Mouse (Mus musculus) limb, embryonic 14.5 days (tissue): ENCODE data around the gene Il17rc. TPM values are rescaled to one million over a fixed set of nuclear protein-coding genes. Genes with fewer than 3 reads are reported as not detected.

Experiments used
- ATAC-seq: fragments of 200-750 bp; cut with Nextera tagmentation; 2 replicates; pipeline ENCODE4 v1.8.0; 2017; ENCODE audit warnings: low read depth, moderate number of reproducible peaks, moderate TSS enrichment; ENCODE audit not compliant: low FRiP score
- DNase-seq: peaks from one replicate; pipeline ENCODE4 v3.0.0-alpha.2; 2015; ENCODE audit warnings: low spot score
- H3K27ac ChIP-seq: fragments of 300-500 bp; sonication (generic); replicated peaks from 2 replicates; pipeline ENCODE4 v1.5.1; 2014; ENCODE audit warnings: low read depth, mild to moderate bottlenecking, low read length, moderate library complexity, mixed read lengths
- H3K27me3 ChIP-seq: fragments of 300-500 bp; sonication (generic); 2 replicates; pipeline ENCODE4 v1.6.1; 2014; ENCODE audit warnings: low read length, mixed read lengths; ENCODE audit not compliant: control insufficient read depth, insufficient read depth
- H3K36me3 ChIP-seq: fragments of 300-500 bp; sonication (generic); 2 replicates; pipeline ENCODE4 v1.6.1; 2014; ENCODE audit warnings: mild to moderate bottlenecking, low read length, moderate library complexity, mixed read lengths; ENCODE audit not compliant: control insufficient read depth, insufficient read depth
- H3K4me1 ChIP-seq: fragments of 300-500 bp; sonication (generic); 2 replicates; pipeline ENCODE4 v1.6.1; 2014; ENCODE audit warnings: antibody characterized with exemption, low read length, mixed read lengths; ENCODE audit not compliant: control insufficient read depth, insufficient read depth
- H3K4me2 ChIP-seq: fragments of 300-500 bp; sonication (generic); replicated peaks from 2 replicates; pipeline ENCODE4 v1.6.1; 2014; ENCODE audit warnings: low read depth, mild to moderate bottlenecking, low read length, moderate library complexity; ENCODE audit not compliant: severe bottlenecking
- H3K4me3 ChIP-seq: fragments of 300-500 bp; sonication (generic); replicated peaks from 2 replicates; pipeline ENCODE4 v1.5.1; 2014; ENCODE audit warnings: low read length
- H3K9ac ChIP-seq: fragments of 300-500 bp; sonication (generic); 2 replicates; pipeline ENCODE4 v1.6.1; 2014; ENCODE audit warnings: mild to moderate bottlenecking, low read depth, low read length, moderate library complexity; ENCODE audit not compliant: severe bottlenecking
- H3K9me3 ChIP-seq: fragments of 300-500 bp; sonication (generic); 2 replicates; pipeline ENCODE4 v1.6.1; 2016; ENCODE audit warnings: low read length; ENCODE audit not compliant: control insufficient read depth
- POLR2A ChIP-seq: fragments of 200-500 bp; IDR thresholded peaks from 2 replicates; pipeline ENCODE4 v1.8.0; 2012; ENCODE audit warnings: inconsistent platforms, mild to moderate bottlenecking, moderate library complexity, borderline replicate concordance; ENCODE audit not compliant: insufficient read depth, insufficient read length; ENCODE audit errors: extremely low read depth
- WGBS: fragments of 180-500 bp; shearing (Covaris S2); extraction: QIAGEN DNeasy Blood & Tissue Kit; methylation state at CpG from one replicate; pipeline ENCODE4 v1.1.7; 2014; 5-methylcytosine and 5-hydroxymethylcytosine counted together
- polyA plus RNA-seq, 2 experiments: library from polyadenylated mRNA; depleted of rRNA in 1 of 2; stranded (reverse) in 1 of 2; unstranded in 1 of 2; fragments of >200 nt; fragmentation: Nextera tagmentation in 1 of 2; extraction: Ambion mirVana in 1 of 2; gene quantifications; 2 replicates each; pipeline versions ENCODE4 v1.2.1 to v1.2.3; 2012 to 2014

The Il17rc gene
- polyA plus RNA-seq, 2 experiments, result 21.5 to 28.2 TPM

DNA sequence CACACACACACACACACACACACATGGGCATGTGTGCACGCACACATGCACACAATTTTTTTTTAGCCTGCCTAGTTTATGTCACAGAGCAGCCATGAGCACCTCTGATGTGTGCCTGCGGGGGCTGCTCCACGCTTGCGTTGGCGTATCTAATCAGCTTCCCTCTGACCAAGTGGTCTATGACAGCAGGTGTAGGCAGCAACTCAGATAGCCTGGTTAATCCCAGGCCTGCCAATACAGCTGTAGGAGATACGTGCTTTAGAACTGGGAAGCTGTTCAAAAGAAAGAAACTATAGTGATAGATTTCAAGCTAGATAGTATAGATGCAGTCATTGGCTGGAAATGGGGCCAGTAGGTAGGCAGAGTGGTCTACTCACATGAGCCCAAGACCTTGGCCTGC is 2.5 kb downstream of the Il17rc start:
- Histone ChIP-seq H3K27me3 (peaks cover 11% of the 10 kb centered on the region), H3K27ac (no peak overlapping the region), H3K4me2 (no peak overlapping the region), H3K4me3 (no peak overlapping the region), H3K36me3 (no peaks in the 10 kb centered on the region), H3K9me3 (no peaks in the 10 kb centered on the region), H3K9ac (no peak overlapping the region), H3K4me1 (peaks cover 3% of the 10 kb centered on the region; the same call in 1 of the 2 replicates)
- TF ChIP-seq POLR2A, result no peak
- WGBS, result 81% methylated on average over 6 of the region's 6 CpGs
- no peak for DNase-seq
- ATAC-seq, result no peak

DNA sequence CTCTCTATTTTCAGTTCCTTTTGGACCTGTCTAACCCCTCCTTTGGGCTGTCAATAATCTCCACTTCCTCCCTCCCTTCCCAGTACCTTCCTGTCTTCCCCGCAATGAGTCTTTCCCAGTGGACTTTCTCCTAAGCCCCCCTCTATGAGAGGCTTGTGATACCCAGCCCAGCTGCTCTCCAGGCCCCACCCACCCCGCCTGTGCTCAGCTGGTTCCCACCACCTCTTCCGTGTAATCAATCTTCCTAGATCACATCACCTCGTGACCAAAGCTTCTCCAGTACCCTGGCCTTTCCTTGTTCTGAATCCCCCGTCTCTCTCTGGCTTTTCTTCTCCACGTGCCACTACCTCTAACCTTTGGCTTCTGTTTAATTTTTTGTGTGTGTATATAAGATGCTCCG is 6.1 kb downstream of the Il17rc start:
- no peak overlapping the region for H3K9ac ChIP-seq
- H3K27me3 ChIP-seq, result peaks cover 19% of the 10 kb centered on the region
- no peak overlapping the region for H3K4me2 ChIP-seq
- H3K4me3 ChIP-seq, result no peak overlapping the region
- no peaks in the 10 kb centered on the region for H3K4me1 ChIP-seq
- DNase-seq (no peak), ATAC-seq (no peak)
- 40% methylated on average over 7 of the region's 7 CpGs for WGBS
- H3K36me3 ChIP-seq, result no peaks in the 10 kb centered on the region
- H3K9me3 ChIP-seq, result no peaks in the 10 kb centered on the region
- no peak for TF ChIP-seq POLR2A
- H3K27ac ChIP-seq, result no peak overlapping the region

DNA sequence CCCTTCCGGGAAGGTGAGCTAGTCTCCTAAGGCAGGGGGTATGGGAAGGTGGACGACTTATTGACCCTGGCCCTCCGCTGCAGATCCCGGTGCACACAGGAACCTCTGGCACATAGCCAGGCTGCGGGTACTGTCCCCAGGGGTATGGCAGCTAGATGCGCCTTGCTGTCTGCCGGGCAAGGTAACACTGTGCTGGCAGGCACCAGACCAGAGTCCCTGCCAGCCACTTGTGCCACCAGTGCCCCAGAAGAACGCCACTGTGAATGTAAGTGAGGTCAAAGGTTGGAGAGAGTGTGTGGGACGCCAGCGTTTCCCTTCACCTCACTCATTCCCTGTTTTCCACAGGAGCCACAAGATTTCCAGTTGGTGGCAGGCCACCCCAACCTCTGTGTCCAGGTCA is 7.7 kb downstream of the Il17rc start:
- Histone ChIP-seq H3K27ac (no peak overlapping the region), H3K9me3 (no peaks in the 10 kb centered on the region), H3K4me2 (no peak overlapping the region), H3K36me3 (no peaks in the 10 kb centered on the region), H3K27me3 (peaks cover 26% of the 10 kb centered on the region), H3K4me3 (no peak overlapping the region), H3K9ac (no peak overlapping the region), H3K4me1 (peaks cover 2% of the 10 kb centered on the region; the same call in 1 of the 2 replicates)
- 84% methylated on average over 10 of the region's 10 CpGs for WGBS
- ATAC-seq (no peak), DNase-seq (no peak)
- TF ChIP-seq POLR2A, result no peak

DNA sequence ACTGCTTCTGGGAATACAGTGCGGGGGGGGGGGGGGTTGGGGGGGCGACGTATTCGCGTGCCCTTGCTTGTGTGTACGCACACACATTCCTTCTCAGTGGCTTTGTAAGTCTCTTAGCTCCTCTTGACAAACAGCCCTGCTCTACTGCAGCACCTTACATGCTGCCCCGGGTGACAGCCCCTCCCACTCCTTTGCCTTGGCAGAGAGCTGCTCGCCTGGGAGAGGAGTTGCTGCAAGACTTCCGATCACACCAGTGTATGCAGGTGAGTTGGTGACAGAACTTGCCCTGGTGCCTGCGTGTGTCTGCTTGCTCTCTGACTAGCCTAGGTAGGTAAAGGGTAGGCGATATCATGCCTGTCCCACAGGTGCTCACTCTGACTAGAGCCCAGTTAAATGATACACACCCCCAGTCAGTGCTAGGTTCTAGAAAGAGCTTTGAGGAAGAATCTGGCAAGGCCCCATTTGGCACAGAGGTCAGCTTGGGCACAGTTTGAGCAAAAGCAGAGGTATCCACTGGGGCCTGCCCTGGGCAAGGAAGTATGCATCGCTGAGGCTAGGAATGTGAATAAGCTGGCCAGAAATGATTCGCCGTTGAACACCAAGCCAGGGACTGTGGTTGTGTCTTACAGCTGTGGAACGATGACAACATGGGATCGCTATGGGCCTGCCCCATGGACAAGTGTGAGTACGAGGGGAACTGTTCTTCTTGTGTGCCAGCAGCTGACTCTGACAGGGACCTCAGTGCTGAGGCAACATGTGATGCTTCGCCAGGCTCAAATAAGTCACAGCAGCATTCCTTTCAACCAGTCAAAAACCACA is 9.5 kb downstream of the Il17rc start:
- WGBS, result 52% methylated on average over 18 of the region's 18 CpGs
- Histone ChIP-seq H3K4me1 (peaks cover 3% of the 10 kb centered on the region; the same call in 1 of the 2 replicates), H3K4me3 (no peak overlapping the region), H3K36me3 (no peaks in the 10 kb centered on the region), H3K9ac (no peak overlapping the region), H3K27me3 (peaks cover 26% of the 10 kb centered on the region), H3K4me2 (no peak overlapping the region), H3K27ac (no peak overlapping the region), H3K9me3 (no peaks in the 10 kb centered on the region)
- DNase-seq (no peak), ATAC-seq (no peak)
- no peak for TF ChIP-seq POLR2A

DNA sequence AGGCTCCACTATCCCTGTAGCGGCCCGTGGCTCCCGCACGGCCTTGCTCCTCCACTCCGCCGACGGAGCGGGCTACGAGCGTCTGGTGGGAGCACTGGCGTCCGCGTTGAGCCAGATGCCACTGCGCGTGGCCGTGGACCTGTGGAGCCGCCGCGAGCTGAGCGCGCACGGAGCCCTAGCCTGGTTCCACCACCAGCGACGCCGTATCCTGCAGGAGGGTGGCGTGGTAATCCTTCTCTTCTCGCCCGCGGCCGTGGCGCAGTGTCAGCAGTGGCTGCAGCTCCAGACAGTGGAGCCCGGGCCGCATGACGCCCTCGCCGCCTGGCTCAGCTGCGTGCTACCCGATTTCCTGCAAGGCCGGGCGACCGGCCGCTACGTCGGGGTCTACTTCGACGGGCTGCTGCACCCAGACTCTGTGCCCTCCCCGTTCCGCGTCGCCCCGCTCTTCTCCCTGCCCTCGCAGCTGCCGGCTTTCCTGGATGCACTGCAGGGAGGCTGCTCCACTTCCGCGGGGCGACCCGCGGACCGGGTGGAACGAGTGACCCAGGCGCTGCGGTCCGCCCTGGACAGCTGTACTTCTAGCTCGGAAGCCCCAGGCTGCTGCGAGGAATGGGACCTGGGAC is 11.4 kb downstream of the Il17rc start:
- DNase-seq (no peak), ATAC-seq (peak; percentile 21)
- peak overlapping the region; percentile 41 for H3K4me3 ChIP-seq
- peaks cover 26% of the 10 kb centered on the region for H3K27me3 ChIP-seq
- H3K9ac ChIP-seq, result peak overlapping the region; percentile 37
- no peaks in the 10 kb centered on the region for H3K36me3 ChIP-seq
- H3K4me2 ChIP-seq, result peak overlapping the region; percentile 69
- 3% methylated on average over 49 of the region's 65 CpGs for WGBS
- H3K9me3 ChIP-seq, result no peaks in the 10 kb centered on the region
- peaks cover 8% of the 10 kb centered on the region; the same call in 1 of the 2 replicates for H3K4me1 ChIP-seq
- no peak for TF ChIP-seq POLR2A
- 0 out of 2 replicates have a peak overlapping the region, but pooled peaks have one; percentile 3 for H3K27ac ChIP-seq
